Mouse (Mus musculus): ENCODE results near the gene Tjp3.

Tjp3 gene

GRCm38 (mm10) chr10:81291511-81292104 is at the start of gene Tjp3:
TSS of gene Tjp3 (minus strand) at chr10:81291581.
- DNase-seq (ENCODE audit: low spot score in 2 of 2): no peak

GRCm38 (mm10) chr10:81340551-81341332 is 49.4 kb upstream of the Tjp3 start:
- no peak for DNase-seq (ENCODE audit: low spot score in 2 of 2)

GRCm38 (mm10) chr10:81336558-81336957 is 45.2 kb upstream of the Tjp3 start:
- no peak for DNase-seq (ENCODE audit: low spot score in 2 of 2)

GRCm38 (mm10) chr10:81335393-81336340 is 44.3 kb upstream of the Tjp3 start:
- DNase-seq (ENCODE audit: low spot score in 2 of 2): peak in 1 of 2 experiments; percentile 60

GRCm38 (mm10) chr10:81334324-81334723 is 42.9 kb upstream of the Tjp3 start:
- no peak for DNase-seq (ENCODE audit: low spot score in 2 of 2)

GRCm38 (mm10) chr10:81332277-81332676 is 40.9 kb upstream of the Tjp3 start:
- DNase-seq (ENCODE audit: low spot score in 2 of 2): no peak

- no peak for DNase-seq (ENCODE audit: low spot score in 2 of 2)
Observed at GRCm38 (mm10) chr10:81330007-81330406, 38.6 kb upstream of the Tjp3 start.

- DNase-seq (ENCODE audit: low spot score in 2 of 2): peak in 1 of 2 experiments; percentile 79
Observed at GRCm38 (mm10) chr10:81329194-81329975, 38.0 kb upstream of the Tjp3 start.

GRCm38 (mm10) chr10:81328386-81328785 is 37.0 kb upstream of the Tjp3 start, which contains the start of gene Tbxa2r:
TSS of gene Tbxa2r (plus strand) at chr10:81328731.
- peak in 1 of 2 experiments; percentile 68 for DNase-seq (ENCODE audit: low spot score in 2 of 2)

- DNase-seq (ENCODE audit: low spot score in 2 of 2): no peak
Observed at GRCm38 (mm10) chr10:81327959-81328358, 36.6 kb upstream of the Tjp3 start.

- no peak for DNase-seq (ENCODE audit: low spot score in 2 of 2)
Observed at GRCm38 (mm10) chr10:81326858-81327257, 35.5 kb upstream of the Tjp3 start.

GRCm38 (mm10) chr10:81325781-81326180 is 34.4 kb upstream of the Tjp3 start:
- no peak for DNase-seq (ENCODE audit: low spot score in 2 of 2)

- DNase-seq (ENCODE audit: low spot score in 2 of 2): no peak
Observed at GRCm38 (mm10) chr10:81325176-81325575, 33.8 kb upstream of the Tjp3 start.

- DNase-seq (ENCODE audit: low spot score in 2 of 2): no peak
Observed at GRCm38 (mm10) chr10:81323791-81324530, 32.6 kb upstream of the Tjp3 start.

- DNase-seq (ENCODE audit: low spot score in 2 of 2): no peak
Observed at GRCm38 (mm10) chr10:81323141-81323775, 31.9 kb upstream of the Tjp3 start.

- no peak for DNase-seq (ENCODE audit: low spot score in 2 of 2)
Observed at GRCm38 (mm10) chr10:81322444-81322843, 31.1 kb upstream of the Tjp3 start.

- no peak for DNase-seq (ENCODE audit: low spot score in 2 of 2)
Observed at GRCm38 (mm10) chr10:81321436-81321835, 30.1 kb upstream of the Tjp3 start.

GRCm38 (mm10) chr10:81320550-81321347 is 29.4 kb upstream of the Tjp3 start, which contains the start of gene Cactin:
TSS of gene Cactin (plus strand) at chr10:81321103.
- DNase-seq (ENCODE audit: low spot score in 2 of 2): peak; percentile 99

Data from urinary bladder, postnatal 4 days (tissue).